Mouse (Mus musculus): ENCODE data around the gene Mycl. TPM values are rescaled to one million over a fixed set of nuclear protein-coding genes. Genes with fewer than 3 reads are reported as not detected.

The Mycl gene
- polyA plus RNA-seq, 2 experiments = 0.37 to 0.44 TPM

- Histone ChIP-seq H3K9ac (replicated peaks) (no peak overlapping the region), H3K4me1 (replicated peaks; ENCODE audit: control insufficient read depth in 2 of 2, insufficient read depth in 2 of 2, low read length in 1 of 2) (no peaks in the 10 kb centered on the region), H3K36me3 (replicated peaks; ENCODE audit: control insufficient read depth, insufficient read depth, low read depth) (peaks cover 29% of the 10 kb centered on the region), H3K4me3 (ENCODE audit: insufficient read depth in 1 of 2, low read depth in 2 of 2, low read length in 2 of 2) (no peak overlapping the region), H3K4me2 (ENCODE audit: low read depth) (no peak overlapping the region), H3K27ac (no peak overlapping the region), H3K27me3 (ENCODE audit: control insufficient read depth, insufficient read depth, low read length) (no peaks in the 10 kb centered on the region), H3K9me3 (ENCODE audit: control insufficient read depth, low read length) (no peaks in the 10 kb centered on the region)
- no peak for TF ChIP-seq EP300 (IDR thresholded peaks at IDR 0.05; ENCODE audit: low read depth)
- TF ChIP-seq CTCF (IDR thresholded peaks at IDR 0.05; ENCODE audit: low read depth) = no peak
- DNase-seq (ENCODE audit: low read depth in 3 of 3, low spot score in 3 of 3) (peak; percentile 12 to 38 (median 20)), ATAC-seq (ENCODE audit: insufficient read depth) (peak; percentile 41; the same call in 1 of the 2 replicates)
- 75% methylated on average over 5 of the region's 5 CpGs for WGBS (ENCODE audit: insufficient replicate concordance)
These were observed 55.3 kb downstream of the Mycl start for GRCm38 (mm10) chr4:123050681-123051211.

Other genes with a start within 250 kb of the Mycl start
- 6.9 and 10.4 TPM in 2 replicates for gene Ppt1, start 159.4 kb upstream of the Mycl start, polyA plus RNA-seq (2012; rRNA removed)
- gene Ppt1, start 159.4 kb upstream of the Mycl start, polyA plus RNA-seq (2014; fragmentation: Nextera tagmentation; extraction: Ambion mirVana) = 17.6 and 17.9 TPM in 2 replicates
- 24.2 and 28.3 TPM in 2 replicates for gene Cap1, start 109.6 kb upstream of the Mycl start, polyA plus RNA-seq (2012; rRNA removed)
- gene Cap1, start 109.6 kb upstream of the Mycl start, polyA plus RNA-seq (2014; fragmentation: Nextera tagmentation; extraction: Ambion mirVana) = 26.8 and 27.3 TPM in 2 replicates
- gene Mfsd2a, start 34.5 kb upstream of the Mycl start, polyA plus RNA-seq (2012; rRNA removed) = 0.03 and 0.08 TPM in 2 replicates
- 0.22 TPM in 1 of 2 replicates, not detected in the other for gene Mfsd2a, start 34.5 kb upstream of the Mycl start, polyA plus RNA-seq (2014; fragmentation: Nextera tagmentation; extraction: Ambion mirVana)
- gene Trit1, start 20.9 kb downstream of the Mycl start, polyA plus RNA-seq (2012; rRNA removed) = 2.4 and 3.7 TPM in 2 replicates
- gene Trit1, start 20.9 kb downstream of the Mycl start, polyA plus RNA-seq (2014; fragmentation: Nextera tagmentation; extraction: Ambion mirVana) = 5.2 and 5.3 TPM in 2 replicates
- gene Bmp8b, start 109.5 kb downstream of the Mycl start, polyA plus RNA-seq (2012; rRNA removed) = 0.22 and 0.24 TPM in 2 replicates
- 0.24 and 0.35 TPM in 2 replicates for gene Bmp8b, start 109.5 kb downstream of the Mycl start, polyA plus RNA-seq (2014; fragmentation: Nextera tagmentation; extraction: Ambion mirVana)
- gene Oxct2b, start 120.6 kb downstream of the Mycl start, polyA plus RNA-seq (2012; rRNA removed) = not detected in 2 replicates
- gene Oxct2b, start 120.6 kb downstream of the Mycl start, polyA plus RNA-seq (2014; fragmentation: Nextera tagmentation; extraction: Ambion mirVana) = not detected in 2 replicates
- gene Ppie, start 144.3 kb downstream of the Mycl start, polyA plus RNA-seq (2012; rRNA removed) = 16.1 and 21.5 TPM in 2 replicates
- 38.2 and 39.5 TPM in 2 replicates for gene Ppie, start 144.3 kb downstream of the Mycl start, polyA plus RNA-seq (2014; fragmentation: Nextera tagmentation; extraction: Ambion mirVana)
- gene Hpcal4, start 187.6 kb downstream of the Mycl start, polyA plus RNA-seq (2012; rRNA removed) = 0.03 TPM in 1 of 2 replicates, not detected in the other
- gene Hpcal4, start 187.6 kb downstream of the Mycl start, polyA plus RNA-seq (2014; fragmentation: Nextera tagmentation; extraction: Ambion mirVana) = not detected in 2 replicates
- gene Nt5c1a, start 205.9 kb downstream of the Mycl start, polyA plus RNA-seq (2012; rRNA removed) = not detected in 2 replicates
- not detected in 2 replicates for gene Nt5c1a, start 205.9 kb downstream of the Mycl start, polyA plus RNA-seq (2014; fragmentation: Nextera tagmentation; extraction: Ambion mirVana)
- 0.29 and 0.42 TPM in 2 replicates for gene Heyl, start 237.9 kb downstream of the Mycl start, polyA plus RNA-seq (2012; rRNA removed)
- 0.46 and 0.62 TPM in 2 replicates for gene Heyl, start 237.9 kb downstream of the Mycl start, polyA plus RNA-seq (2014; fragmentation: Nextera tagmentation; extraction: Ambion mirVana)

Data from liver, embryonic 14.5 days (tissue).